Mouse (Mus musculus) ovary, adult 10 weeks (tissue): ENCODE results near the gene Gm8947. TPM values are rescaled to one million over a fixed set of nuclear protein-coding genes. Genes with fewer than 3 reads are reported as not detected.

ENCODE experiments used
- polyA plus RNA-seq: library from polyadenylated mRNA; stranded (reverse); fragments of 350-450 nt; fragmentation: Illumina TruSeq; extraction: RNeasy Lipid Tissue Mini Kit (QIAGEN cat#74804); gene quantifications from one replicate; pipeline ENCODE4 v1.2.3, GENCODE M21; 2014

The Gm8947 gene
- not detected for polyA plus RNA-seq

GRCm38 (mm10) chr1:151192075-151192474, at the start of gene Gm8947:
Gene Gm8947, plus strand, starts transcription at chr1:151192376.

DNA sequence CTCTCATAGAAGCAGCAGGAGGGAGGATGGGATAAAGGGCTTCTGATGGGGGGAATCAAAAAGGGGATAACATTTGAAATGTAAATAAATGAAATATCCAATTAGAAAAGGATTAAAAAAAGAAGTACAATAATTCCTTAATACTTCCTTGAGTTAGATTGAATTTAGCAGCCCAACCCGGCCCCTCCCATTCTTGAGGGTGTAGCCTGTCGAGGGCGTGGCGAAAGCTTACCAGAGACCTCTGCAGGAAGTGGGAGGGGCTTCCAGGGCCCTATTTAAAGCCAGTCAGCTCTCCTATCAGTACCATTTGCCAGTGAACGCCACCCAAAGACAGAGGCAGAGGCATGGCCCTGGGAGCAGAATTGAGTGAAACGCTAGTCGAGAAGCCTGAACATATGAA, 9.9 kb upstream of the Gm8947 start, which contains the start of gene Gm47985:
Gene Gm47985, plus strand, starts transcription at position 272 of the 400 bp plus-strand sequence.

DNA sequence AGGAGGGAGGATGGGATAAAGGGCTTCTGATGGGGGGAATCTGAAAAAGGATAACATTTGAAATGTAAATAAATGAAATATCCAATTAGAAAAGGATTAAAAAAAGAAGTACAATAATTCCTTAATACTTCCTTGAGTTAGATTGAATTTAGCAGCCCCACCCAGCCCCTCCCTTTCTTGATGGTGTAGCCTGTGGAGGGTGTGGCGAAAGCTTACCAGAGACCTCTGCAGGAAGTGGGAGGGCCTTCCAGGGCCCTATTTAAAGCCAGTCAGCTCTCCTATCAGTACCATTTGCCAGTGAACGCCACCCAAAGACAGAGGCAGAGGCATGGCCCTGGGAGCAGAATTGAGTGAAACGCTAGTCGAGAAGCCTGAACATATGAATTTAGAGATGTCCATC, 5.9 kb downstream of the Gm8947 start, which contains the start of gene Gm47995:
Gene Gm47995, plus strand, starts transcription at position 329 of the 400 bp plus-strand sequence.

GRCm38 (mm10) chr1:151203818-151204217, 11.6 kb downstream of the Gm8947 start, which contains the start of gene 3110040M04Rik:
Gene 3110040M04Rik, plus strand, starts transcription at chr1:151204121.

DNA sequence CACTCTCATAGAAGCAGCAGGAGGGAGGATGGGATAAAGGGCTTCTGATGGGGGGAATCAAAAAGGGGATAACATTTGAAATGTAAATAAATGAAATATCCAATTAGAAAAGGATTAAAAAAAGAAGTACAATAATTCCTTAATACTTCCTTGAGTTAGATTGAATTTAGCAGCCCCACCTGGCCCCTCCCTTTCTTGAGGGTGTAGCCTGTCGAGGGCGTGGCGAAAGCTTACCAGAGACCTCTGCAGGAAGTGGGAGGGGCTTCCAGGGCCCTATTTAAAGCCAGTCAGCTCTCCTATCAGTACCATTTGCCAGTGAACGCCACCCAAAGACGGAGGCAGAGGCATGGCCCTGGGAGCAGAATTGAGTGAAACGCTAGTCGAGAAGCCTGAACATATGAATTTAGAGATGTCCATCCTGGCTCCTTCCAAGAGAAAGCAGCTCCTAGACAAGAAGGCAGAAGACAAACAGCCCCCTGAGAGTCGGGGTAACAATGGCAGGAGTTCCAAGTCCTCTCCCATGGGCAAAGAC, 17.7 kb downstream of the Gm8947 start, which contains the start of gene Gm47996:
Gene Gm47996, plus strand, starts transcription at position 308 of the 532 bp plus-strand sequence.

Other genes with a start within 250 kb of the Gm8947 start
- 2.2 TPM for gene Hmcn1, start 198.9 kb upstream of the Gm8947 start, polyA plus RNA-seq
- not detected for gene Gm47985, start 9.8 kb upstream of the Gm8947 start, polyA plus RNA-seq
- gene Gm47995, start 6.1 kb downstream of the Gm8947 start, polyA plus RNA-seq: not detected
- gene 3110040M04Rik, start 11.7 kb downstream of the Gm8947 start, polyA plus RNA-seq: not detected
- not detected for gene Gm47996, start 17.8 kb downstream of the Gm8947 start, polyA plus RNA-seq
- 1,350 TPM for gene Ivns1abp, start 152.1 kb downstream of the Gm8947 start, polyA plus RNA-seq
- 66.4 TPM for gene Swt1, start 236.1 kb downstream of the Gm8947 start, polyA plus RNA-seq
- 42.6 TPM for gene Trmt1l, start 236.2 kb downstream of the Gm8947 start, polyA plus RNA-seq